Mouse (Mus musculus): Measurements from ENCODE around the gene Cbx3.

GRCm38 (mm10) chr6:51523310-51523709, 53.1 kb downstream of the Cbx3 start:
- TF ChIP-seq CTCF (IDR thresholded peaks at IDR 0.05; ENCODE audit: control insufficient read depth, insufficient read depth, insufficient replicate concordance, low read depth, low read length) (no peak), POLR2A (IDR thresholded peaks at IDR 0.05; ENCODE audit: control insufficient read depth, low read depth, low read length) (no peak)
